Mouse (Mus musculus) testis, adult 2 months (tissue): Measurements from ENCODE around the gene Hk1.

ENCODE experiments used
- CTCF ChIP-seq: fragments of 200-500 bp; IDR thresholded peaks from 2 replicates; pipeline ENCODE4 v1.5.1; 2012; ENCODE audit warnings: low read depth, mild to moderate bottlenecking, inconsistent platforms, low read length, moderate library complexity; ENCODE audit not compliant: control insufficient read depth, insufficient read depth, insufficient replicate concordance
- POLR2A ChIP-seq: fragments of 200-500 bp; IDR thresholded peaks from 2 replicates; pipeline ENCODE4 v1.6.1; 2012; ENCODE audit warnings: low read depth, mild to moderate bottlenecking, inconsistent platforms, low read length, moderate library complexity; ENCODE audit not compliant: control insufficient read depth

GRCm38 (mm10) chr10:62313885-62314424 is 65.8 kb downstream of the Hk1 start:
- TF ChIP-seq CTCF (no peak), POLR2A (no peak)
